Mouse (Mus musculus): Measurements from ENCODE around the gene 1110004F10Rik. TPM values are rescaled to one million over a fixed set of nuclear protein-coding genes. Genes with fewer than 3 reads are reported as not detected.
"Not testable (repeated sequence)": the region's sequence is repeated elsewhere in the genome, so short reads cannot be mapped to it uniquely, and the experiment has no call there.

The 1110004F10Rik gene
- polyA plus RNA-seq, 1 experiment from 2014 or later, result 395 TPM

DNA sequence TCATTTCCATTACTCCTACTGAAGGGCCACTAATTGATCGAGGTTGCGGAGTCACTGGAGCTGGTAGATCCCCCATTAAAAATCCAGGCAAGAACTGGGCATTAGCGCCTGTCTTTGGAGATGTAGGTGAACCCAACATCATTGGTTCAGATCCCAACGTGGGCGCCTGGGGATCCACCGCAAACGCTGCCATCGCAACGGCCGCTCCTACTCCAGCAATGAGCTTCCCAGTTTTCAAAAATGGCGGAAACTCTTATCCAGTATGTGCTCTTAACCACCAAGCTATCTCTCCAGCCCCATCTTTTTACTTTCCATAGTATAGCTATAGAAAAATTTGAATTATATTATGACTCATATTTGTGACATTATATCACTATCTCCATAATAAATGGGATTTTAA lies 45.2 kb downstream of the 1110004F10Rik start, which contains the start of gene Gm4353:
Gene Gm4353, minus strand, starts transcription at position 270 of the 400 bp plus-strand sequence.
- DNase-seq (ENCODE audit: low spot score, missing footprints); H3K4me1 ChIP-seq (ENCODE audit: control insufficient read depth, insufficient read depth, low read length); H3K36me3 ChIP-seq (ENCODE audit: control insufficient read depth, insufficient read depth, low read length); ATAC-seq (ENCODE audit: low FRiP score); H3K27ac ChIP-seq (ENCODE audit: low read depth, low read length); H3K27me3 ChIP-seq (ENCODE audit: control insufficient read depth, insufficient read depth, low read length); H3K4me3 ChIP-seq (ENCODE audit: low read depth, low read length); H3K9ac ChIP-seq (ENCODE audit: low read length); H3K4me2 ChIP-seq; H3K9me3 ChIP-seq (ENCODE audit: control insufficient read depth, low read length): not testable (repeated sequence)
- 90% methylated on average over 11 of the region's 11 CpGs for WGBS

DNA sequence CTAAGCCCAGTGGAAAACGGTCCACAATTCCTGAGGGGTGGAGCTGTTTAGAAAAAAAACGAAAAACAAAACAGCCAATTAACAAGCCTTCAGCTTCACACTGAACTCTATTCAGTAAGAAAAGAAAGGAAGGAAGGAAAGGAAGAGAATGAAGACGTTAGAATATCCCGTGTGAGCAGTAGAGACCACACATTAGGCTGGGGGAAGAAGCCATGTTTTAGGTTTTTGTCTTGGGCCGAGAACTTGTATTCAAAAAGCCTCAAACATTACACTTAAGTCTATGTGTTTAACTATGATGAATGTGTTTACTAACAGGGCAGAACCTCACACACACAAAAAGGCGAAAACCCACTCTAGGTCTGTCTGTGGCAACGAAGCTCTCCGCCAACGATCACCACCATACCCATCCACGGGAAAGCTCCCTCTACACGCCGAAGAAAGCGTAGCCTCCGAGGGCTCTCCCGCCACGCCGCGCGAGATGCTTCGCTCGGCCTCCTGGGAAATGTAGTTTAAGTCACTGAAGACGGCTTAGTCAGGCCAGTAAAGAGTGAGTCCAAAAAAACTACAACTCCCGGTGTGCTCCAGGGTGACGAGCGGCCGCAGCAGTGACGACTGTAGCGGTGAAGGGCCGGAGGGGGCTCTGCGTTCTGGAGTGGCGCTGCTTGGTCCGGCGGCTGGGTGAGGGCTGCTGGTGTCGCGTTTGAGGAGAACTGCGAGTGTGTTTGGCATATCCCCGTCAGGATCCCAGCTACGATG lies 53.7 kb downstream of the 1110004F10Rik start:
- no peaks in the 10 kb centered on the region for H3K27me3 ChIP-seq (ENCODE audit: control insufficient read depth, insufficient read depth, low read length)
- H3K9ac ChIP-seq (ENCODE audit: low read length), result peak overlapping the region; percentile 95
- H3K36me3 ChIP-seq (ENCODE audit: control insufficient read depth, insufficient read depth, low read length), result no peaks in the 10 kb centered on the region
- H3K4me2 ChIP-seq, result peak overlapping the region; percentile 79
- peak overlapping the region; percentile 94 for H3K27ac ChIP-seq (ENCODE audit: low read depth, low read length)
- under 1% methylated on average over 38 of the region's 38 CpGs for WGBS
- ATAC-seq (ENCODE audit: low FRiP score) (peak; percentile 100), DNase-seq (ENCODE audit: low spot score, missing footprints) (peak; percentile 99)
- H3K4me1 ChIP-seq (ENCODE audit: control insufficient read depth, insufficient read depth, low read length), result peaks cover 15% of the 10 kb centered on the region
- no peaks in the 10 kb centered on the region for H3K9me3 ChIP-seq (ENCODE audit: control insufficient read depth, low read length)
- peak overlapping the region; percentile 67 for H3K4me3 ChIP-seq (ENCODE audit: low read depth, low read length)

DNA sequence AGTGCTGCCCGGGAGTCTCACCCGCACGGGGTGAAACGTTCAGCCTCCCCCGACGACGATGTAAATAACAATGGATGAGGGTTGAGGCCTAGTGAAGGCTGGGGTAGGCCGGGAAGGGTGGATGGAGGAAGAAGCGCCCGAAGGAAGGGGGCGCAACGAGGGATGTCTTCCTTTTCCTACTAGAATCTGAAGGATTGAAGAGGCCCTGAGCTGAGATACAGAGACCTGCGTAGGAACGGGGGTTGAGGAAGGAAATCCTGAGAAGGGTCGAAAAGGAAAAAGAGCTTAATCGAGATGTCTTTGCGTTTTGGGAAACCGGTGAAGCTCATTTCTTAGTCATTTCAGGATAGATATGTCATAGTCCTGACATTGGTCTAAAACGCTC lies 54.3 kb downstream of the 1110004F10Rik start:
- Histone ChIP-seq H3K4me3 (ENCODE audit: low read depth, low read length) (peak overlapping the region; percentile 67), H3K27ac (ENCODE audit: low read depth, low read length) (peak overlapping the region; percentile 94), H3K27me3 (ENCODE audit: control insufficient read depth, insufficient read depth, low read length) (no peaks in the 10 kb centered on the region), H3K4me2 (peak overlapping the region; percentile 79), H3K4me1 (ENCODE audit: control insufficient read depth, insufficient read depth, low read length) (peaks cover 15% of the 10 kb centered on the region), H3K9ac (ENCODE audit: low read length) (peak overlapping the region; percentile 95), H3K9me3 (ENCODE audit: control insufficient read depth, low read length) (no peaks in the 10 kb centered on the region), H3K36me3 (ENCODE audit: control insufficient read depth, insufficient read depth, low read length) (no peaks in the 10 kb centered on the region)
- WGBS, result under 1% methylated on average over 19 of the region's 19 CpGs
- ATAC-seq (ENCODE audit: low FRiP score) (peak; percentile 87), DNase-seq (ENCODE audit: low spot score, missing footprints) (no peak)

- ATAC-seq (ENCODE audit: low FRiP score) (no peak), DNase-seq (ENCODE audit: low spot score, missing footprints) (no peak)
- Histone ChIP-seq H3K27ac (ENCODE audit: low read depth, low read length) (no peak overlapping the region), H3K4me3 (ENCODE audit: low read depth, low read length) (no peak overlapping the region), H3K27me3 (ENCODE audit: control insufficient read depth, insufficient read depth, low read length) (no peaks in the 10 kb centered on the region), H3K4me2 (no peak overlapping the region), H3K36me3 (ENCODE audit: control insufficient read depth, insufficient read depth, low read length) (peaks cover 13% of the 10 kb centered on the region), H3K9ac (ENCODE audit: low read length) (no peak overlapping the region), H3K4me1 (ENCODE audit: control insufficient read depth, insufficient read depth, low read length) (peaks cover 6% of the 10 kb centered on the region), H3K9me3 (ENCODE audit: control insufficient read depth, low read length) (no peaks in the 10 kb centered on the region)
- 89% methylated on average over 7 of the region's 7 CpGs for WGBS
Measured at GRCm38 (mm10) chr7:116099952-116100528, 60.8 kb downstream of the 1110004F10Rik start.

DNA sequence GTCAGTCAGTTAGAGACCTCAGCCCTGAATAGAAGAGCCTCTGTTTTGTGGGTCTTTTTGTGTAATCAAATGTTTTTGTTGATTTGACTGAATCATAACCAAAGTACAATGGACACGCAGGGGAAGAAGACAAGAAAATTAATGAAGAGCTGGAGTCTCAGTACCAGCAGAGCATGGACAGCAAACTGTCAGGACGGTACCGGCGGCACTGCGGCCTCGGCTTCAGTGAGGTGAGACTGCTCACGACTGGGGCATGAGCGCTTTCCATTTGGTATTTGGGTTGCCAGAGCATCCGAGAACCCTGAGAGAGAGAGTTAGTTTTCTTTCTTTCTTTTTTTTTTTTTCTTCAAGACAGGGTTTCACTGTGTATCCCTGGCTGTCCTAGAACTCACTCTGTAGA lies 63.9 kb downstream of the 1110004F10Rik start:
- H3K4me3 ChIP-seq (ENCODE audit: low read depth, low read length), result no peak overlapping the region
- H3K4me1 ChIP-seq (ENCODE audit: control insufficient read depth, insufficient read depth, low read length), result no peaks in the 10 kb centered on the region
- H3K27ac ChIP-seq (ENCODE audit: low read depth, low read length), result no peak overlapping the region
- no peaks in the 10 kb centered on the region for H3K9me3 ChIP-seq (ENCODE audit: control insufficient read depth, low read length)
- 96% methylated on average over 9 of the region's 9 CpGs for WGBS
- no peak overlapping the region for H3K4me2 ChIP-seq
- DNase-seq (ENCODE audit: low spot score, missing footprints) (no peak), ATAC-seq (ENCODE audit: low FRiP score) (no peak)
- peaks cover 19% of the 10 kb centered on the region for H3K36me3 ChIP-seq (ENCODE audit: control insufficient read depth, insufficient read depth, low read length)
- H3K27me3 ChIP-seq (ENCODE audit: control insufficient read depth, insufficient read depth, low read length), result no peaks in the 10 kb centered on the region
- no peak overlapping the region for H3K9ac ChIP-seq (ENCODE audit: low read length)

DNA sequence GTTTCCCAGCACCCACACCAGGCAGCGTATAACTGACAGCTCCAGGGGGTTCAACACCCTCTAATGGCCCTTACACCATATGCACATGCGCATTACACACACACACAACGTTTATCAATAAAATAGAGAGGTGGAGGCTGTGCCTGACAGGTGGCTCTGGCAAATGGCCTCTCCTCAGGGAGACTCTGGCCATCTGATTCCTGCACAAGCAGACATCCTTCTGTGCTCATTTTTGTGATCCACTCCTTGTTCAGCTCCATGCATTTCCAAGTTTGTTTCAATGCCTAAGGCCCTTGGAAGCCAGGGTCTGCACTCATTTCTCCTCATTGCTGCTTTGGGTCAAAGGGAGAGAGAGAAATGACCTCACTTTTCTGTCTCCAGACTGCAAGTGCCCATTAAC lies 71.5 kb downstream of the 1110004F10Rik start:
- H3K27ac ChIP-seq (ENCODE audit: low read depth, low read length), result no peak overlapping the region
- no peaks in the 10 kb centered on the region for H3K27me3 ChIP-seq (ENCODE audit: control insufficient read depth, insufficient read depth, low read length)
- WGBS, result 80% methylated on average over 3 of the region's 3 CpGs
- DNase-seq (ENCODE audit: low spot score, missing footprints), result no peak
- ATAC-seq (ENCODE audit: low FRiP score), result no peak
- H3K4me3 ChIP-seq (ENCODE audit: low read depth, low read length), result no peak overlapping the region
- no peaks in the 10 kb centered on the region for H3K4me1 ChIP-seq (ENCODE audit: control insufficient read depth, insufficient read depth, low read length)
- no peaks in the 10 kb centered on the region for H3K9me3 ChIP-seq (ENCODE audit: control insufficient read depth, low read length)
- H3K36me3 ChIP-seq (ENCODE audit: control insufficient read depth, insufficient read depth, low read length), result peaks cover 7% of the 10 kb centered on the region
- H3K4me2 ChIP-seq, result no peak overlapping the region
- no peak overlapping the region for H3K9ac ChIP-seq (ENCODE audit: low read length)

DNA sequence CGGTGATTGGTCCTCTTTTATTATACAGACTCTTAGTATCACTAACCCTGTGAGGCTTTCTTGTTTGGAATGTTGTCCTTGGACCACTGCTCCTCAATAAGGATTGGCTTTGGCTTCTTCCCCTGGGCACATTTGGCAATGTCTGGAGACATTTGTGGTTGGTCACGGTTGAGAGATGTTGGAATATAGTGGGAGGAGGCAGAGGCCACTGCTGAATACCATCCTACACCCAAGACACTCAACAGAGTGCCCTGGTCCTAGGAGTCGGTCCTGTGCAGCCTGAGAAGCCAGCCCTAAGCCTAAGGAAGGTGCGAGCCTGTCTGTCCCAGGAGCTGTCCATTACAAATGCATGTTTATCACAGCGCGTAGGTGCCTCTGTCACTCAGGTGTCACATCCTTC lies 72.3 kb downstream of the 1110004F10Rik start:
- no peak overlapping the region for H3K27ac ChIP-seq (ENCODE audit: low read depth, low read length)
- no peak for DNase-seq (ENCODE audit: low spot score, missing footprints)
- no peak overlapping the region for H3K9ac ChIP-seq (ENCODE audit: low read length)
- H3K36me3 ChIP-seq (ENCODE audit: control insufficient read depth, insufficient read depth, low read length), result 0 out of 2 replicates have a peak, but pooled peaks cover 2% of the 10 kb centered on the region
- no peak overlapping the region for H3K4me2 ChIP-seq
- H3K4me1 ChIP-seq (ENCODE audit: control insufficient read depth, insufficient read depth, low read length), result no peaks in the 10 kb centered on the region
- no peaks in the 10 kb centered on the region for H3K27me3 ChIP-seq (ENCODE audit: control insufficient read depth, insufficient read depth, low read length)
- no peak for ATAC-seq (ENCODE audit: low FRiP score)
- 81% methylated on average over 6 of the region's 6 CpGs for WGBS
- H3K4me3 ChIP-seq (ENCODE audit: low read depth, low read length), result no peak overlapping the region
- no peaks in the 10 kb centered on the region for H3K9me3 ChIP-seq (ENCODE audit: control insufficient read depth, low read length)

GRCm38 (mm10) chr7:116115216-116115930 lies 76.2 kb downstream of the 1110004F10Rik start:
- H3K4me3 ChIP-seq (ENCODE audit: low read depth, low read length), result no peak overlapping the region
- peaks cover 3% of the 10 kb centered on the region for H3K9me3 ChIP-seq (ENCODE audit: control insufficient read depth, low read length)
- H3K4me2 ChIP-seq, result no peak overlapping the region
- no peak overlapping the region for H3K27ac ChIP-seq (ENCODE audit: low read depth, low read length)
- no peaks in the 10 kb centered on the region for H3K36me3 ChIP-seq (ENCODE audit: control insufficient read depth, insufficient read depth, low read length)
- 72% methylated on average over 12 of the region's 12 CpGs for WGBS
- no peak for DNase-seq (ENCODE audit: low spot score, missing footprints)
- no peaks in the 10 kb centered on the region; the same call in 1 of the 2 replicates for H3K4me1 ChIP-seq (ENCODE audit: control insufficient read depth, insufficient read depth, low read length)
- ATAC-seq (ENCODE audit: low FRiP score), result no peak
- H3K27me3 ChIP-seq (ENCODE audit: control insufficient read depth, insufficient read depth, low read length), result no peaks in the 10 kb centered on the region
- H3K9ac ChIP-seq (ENCODE audit: low read length), result no peak overlapping the region

DNA sequence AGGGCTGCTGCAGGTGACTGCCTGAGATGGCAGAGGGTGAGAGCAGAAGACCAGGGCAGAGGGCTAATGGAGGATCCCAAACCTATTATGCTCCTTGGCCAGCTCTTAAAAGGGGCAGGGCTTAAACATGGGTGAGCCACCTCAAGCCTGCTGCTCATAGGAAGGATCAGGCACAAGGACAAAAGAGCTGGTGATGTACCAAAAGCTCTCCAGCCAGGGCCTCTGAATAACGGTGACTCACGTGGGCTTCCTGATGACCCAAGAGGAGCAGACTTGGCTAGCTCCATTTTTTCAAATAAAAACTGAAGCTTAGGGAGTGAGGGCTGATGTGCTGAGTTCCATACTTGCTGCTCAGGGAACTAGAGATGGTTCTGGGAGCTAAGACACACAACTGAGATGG lies 76.8 kb downstream of the 1110004F10Rik start:
- 85% methylated on average over 2 of the region's 2 CpGs for WGBS
- H3K4me3 ChIP-seq (ENCODE audit: low read depth, low read length), result no peak overlapping the region

More for the DNA sequence above, 76.8 kb downstream of the 1110004F10Rik start:
- H3K4me2 ChIP-seq, result no peak overlapping the region
- H3K9ac ChIP-seq (ENCODE audit: low read length), result no peak overlapping the region
- H3K9me3 ChIP-seq (ENCODE audit: control insufficient read depth, low read length), result peaks cover 3% of the 10 kb centered on the region
- H3K27me3 ChIP-seq (ENCODE audit: control insufficient read depth, insufficient read depth, low read length), result no peaks in the 10 kb centered on the region
- H3K36me3 ChIP-seq (ENCODE audit: control insufficient read depth, insufficient read depth, low read length), result no peaks in the 10 kb centered on the region
- DNase-seq (ENCODE audit: low spot score, missing footprints), result no peak
- no peak for ATAC-seq (ENCODE audit: low FRiP score)
- H3K27ac ChIP-seq (ENCODE audit: low read depth, low read length), result no peak overlapping the region
- H3K4me1 ChIP-seq (ENCODE audit: control insufficient read depth, insufficient read depth, low read length), result peaks cover 5% of the 10 kb centered on the region

Data from midbrain, embryonic 11.5 days (tissue).